Mouse (Mus musculus) cerebellum, adult 18-20 months (tissue): ENCODE results near the gene Isca1.
"Not testable (repeated sequence)": the region's sequence is repeated elsewhere in the genome, so short reads cannot be mapped to it uniquely, and the experiment has no call there.

Experiments
- DNase-seq, 2 experiments: peaks; one replicate each; pipeline ENCODE4 v3.0.0; 2021

Gene Isca1

DNA sequence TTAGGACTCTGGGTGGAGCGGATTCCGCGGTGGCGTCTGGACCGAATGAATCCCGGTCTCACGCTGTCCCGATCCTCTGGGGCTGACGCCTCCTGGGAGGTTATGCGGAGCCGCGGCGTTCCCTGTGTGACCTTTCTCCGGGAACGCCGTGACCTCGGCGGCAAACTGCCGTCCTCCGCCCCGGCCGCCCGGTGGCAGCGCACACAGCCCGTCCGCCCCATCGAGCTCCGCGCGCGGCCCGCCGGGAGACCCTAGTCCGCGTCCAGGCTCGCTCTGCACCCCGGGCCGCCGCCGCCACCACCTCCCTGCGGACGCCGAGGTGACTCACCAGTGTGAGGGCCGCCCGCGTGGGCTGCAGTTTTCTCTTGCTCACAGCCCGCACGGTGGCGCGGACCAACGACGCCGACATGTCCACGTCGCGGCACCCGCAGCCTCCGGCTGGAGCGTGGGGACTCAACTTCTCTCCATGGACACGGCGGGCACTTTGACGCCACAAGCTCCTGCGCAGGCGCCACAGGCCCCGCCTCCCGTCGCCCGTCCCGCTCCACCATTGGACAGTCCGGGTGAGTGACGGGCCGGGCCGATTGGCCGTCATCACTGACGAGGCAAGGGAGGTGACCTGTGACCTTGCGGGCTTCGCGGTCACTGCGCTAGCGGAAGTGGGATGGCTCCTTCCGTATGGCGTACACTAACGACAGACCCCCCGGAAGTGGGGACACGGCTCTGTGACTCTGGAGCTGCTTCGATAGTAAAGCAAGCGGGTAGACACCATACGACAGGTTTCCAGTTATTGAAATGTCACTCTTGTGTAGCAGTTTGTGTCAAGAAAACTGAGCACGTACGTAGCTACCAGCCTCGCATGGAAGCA is at the start of gene Isca1:
Isca1 (minus strand) TSS at position 515 of the 868 bp plus-strand sequence.
- DNase-seq, result peak; percentile 99 to 100

DNA sequence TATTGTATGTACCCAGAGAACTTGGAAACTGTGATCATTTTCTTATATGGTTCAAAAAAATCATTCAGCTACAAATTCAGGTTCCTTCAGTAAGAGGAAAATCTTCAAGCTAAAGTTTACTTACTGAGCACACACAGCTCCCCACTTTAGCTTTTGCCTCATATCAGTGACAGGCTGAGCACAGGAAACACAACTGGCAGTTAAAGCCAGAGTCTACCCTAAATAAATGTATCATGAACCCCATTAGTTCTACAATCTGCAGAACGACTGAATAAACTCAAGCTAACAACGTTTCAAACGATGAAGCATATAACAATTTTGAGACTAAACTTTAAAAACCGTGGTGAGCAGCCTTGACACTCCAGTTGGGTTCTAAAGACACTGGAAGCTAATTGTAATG is 47.7 kb upstream of the Isca1 start:
- DNase-seq, result no peak

DNA sequence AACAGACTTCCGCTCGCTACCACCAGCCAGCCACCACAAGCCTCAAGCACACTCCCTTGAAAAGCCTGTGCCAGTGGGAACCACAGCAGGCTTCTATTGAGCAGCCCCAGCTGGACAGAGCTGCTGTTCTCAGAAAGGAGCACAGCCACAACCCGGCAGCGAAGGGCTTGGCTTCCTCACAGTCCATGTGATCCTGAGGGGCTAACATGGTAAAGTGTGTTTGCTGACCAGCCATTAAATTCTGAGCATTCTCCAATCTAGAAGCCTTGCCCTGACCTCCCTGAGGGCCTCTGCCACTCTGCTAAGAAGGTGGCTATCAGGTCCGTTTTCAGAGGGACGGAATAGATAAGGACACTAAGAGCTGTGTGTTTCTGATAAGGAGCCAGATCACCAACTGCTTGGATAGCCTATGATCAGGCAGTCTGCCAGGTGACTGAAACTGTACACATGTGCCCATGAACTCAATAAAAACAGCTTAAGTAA is 44.5 kb upstream of the Isca1 start:
- DNase-seq, result no peak

DNA sequence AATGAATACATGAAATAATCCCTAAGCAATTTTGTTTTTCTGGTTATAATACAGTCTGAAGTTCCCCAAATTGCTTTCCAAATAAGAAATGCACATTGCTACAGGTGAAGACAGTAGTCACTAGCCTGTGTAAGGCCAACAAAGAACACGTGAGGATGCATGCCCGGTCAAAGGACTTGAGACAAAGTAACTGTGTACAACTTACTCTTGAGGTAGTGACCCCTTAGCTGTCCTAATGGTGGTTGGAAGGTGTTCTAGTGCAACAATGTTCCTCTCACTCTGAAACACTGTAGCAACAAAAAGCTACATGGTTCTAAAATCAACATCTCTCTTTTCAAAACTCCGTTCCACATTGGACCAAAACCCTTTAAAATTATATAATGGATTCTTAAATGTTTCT is 42.0 kb upstream of the Isca1 start:
- DNase-seq, result no peak

DNA sequence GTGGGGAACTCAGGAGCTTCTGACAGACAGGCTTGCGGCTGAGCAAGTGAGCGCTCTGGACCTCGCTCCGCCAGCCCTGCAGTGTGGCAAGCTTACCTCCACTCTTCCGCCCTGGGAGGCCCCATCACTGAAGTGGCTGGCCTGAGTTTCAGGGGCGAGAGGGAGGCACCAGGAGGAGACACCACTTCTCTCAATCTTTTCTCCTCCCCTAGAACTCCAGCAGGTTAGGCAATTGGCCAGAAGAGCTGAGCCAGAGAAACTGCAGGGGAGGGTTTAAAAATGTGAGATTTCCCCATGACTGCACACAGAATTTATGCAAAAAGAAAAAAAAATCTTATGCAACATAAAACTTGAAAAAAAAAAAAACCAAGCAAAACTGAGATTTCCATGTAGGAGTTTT is 31.4 kb upstream of the Isca1 start:
- peak in 1 of 2 experiments; percentile 25 for DNase-seq

DNA sequence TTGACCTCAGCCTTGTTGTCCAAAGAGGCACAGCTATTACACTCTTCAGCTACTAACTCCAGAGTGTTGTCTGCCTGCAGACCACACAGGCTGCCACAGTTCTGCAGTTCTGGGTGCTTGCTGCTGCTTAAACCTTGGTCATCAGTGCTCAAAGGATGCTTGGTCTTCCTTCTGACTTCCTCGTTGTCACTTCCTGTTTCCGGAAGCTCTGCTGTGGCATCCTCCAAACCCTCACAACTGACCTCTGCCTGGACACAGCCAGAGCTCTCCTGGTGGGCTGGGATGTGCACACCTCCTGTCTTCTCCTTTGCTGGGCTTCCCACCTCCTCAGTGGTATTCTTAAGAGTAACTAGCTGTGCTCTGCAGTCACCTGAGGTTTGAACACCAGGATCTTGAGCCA is 30.5 kb upstream of the Isca1 start:
- no peak for DNase-seq

DNA sequence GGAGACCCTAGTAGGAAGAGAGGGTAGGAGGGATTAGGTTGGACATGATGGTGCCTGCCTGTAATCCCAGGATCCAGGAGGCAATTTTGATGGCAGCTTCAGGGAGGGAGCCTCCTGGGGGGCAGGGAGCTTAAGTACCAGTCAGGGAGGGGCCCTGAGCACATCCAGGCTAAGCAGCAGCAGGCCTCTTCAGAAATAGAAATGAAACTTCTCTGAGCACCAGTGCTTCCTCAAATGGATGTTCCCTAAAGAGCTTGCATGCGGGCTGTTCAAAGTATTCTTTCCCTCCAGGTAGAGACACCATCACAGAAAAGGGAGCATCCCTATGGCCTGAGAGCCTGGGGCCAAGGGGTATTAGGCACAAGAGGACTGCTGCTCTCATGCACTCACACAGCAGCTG is 28.7 kb upstream of the Isca1 start:
- no peak for DNase-seq

DNA sequence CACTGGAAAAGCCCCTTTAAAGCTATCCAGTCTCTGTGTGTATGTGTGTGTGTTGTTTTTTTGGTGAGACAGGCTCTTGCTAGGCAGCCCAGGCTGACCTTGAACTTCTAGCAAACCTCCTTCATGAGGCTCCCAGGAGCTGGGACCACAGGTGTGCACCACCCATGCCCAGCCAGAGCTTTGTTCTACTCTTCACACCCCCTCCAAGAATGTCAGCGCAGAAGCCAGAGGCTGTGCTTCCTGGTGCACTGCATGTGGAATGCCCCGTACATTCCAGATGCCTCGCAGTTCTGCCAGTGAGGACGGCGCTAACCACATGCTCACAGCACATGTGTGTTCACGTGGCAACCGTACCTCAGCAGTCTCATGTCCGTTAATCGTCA is 26.8 kb upstream of the Isca1 start:
- no peak for DNase-seq

DNA sequence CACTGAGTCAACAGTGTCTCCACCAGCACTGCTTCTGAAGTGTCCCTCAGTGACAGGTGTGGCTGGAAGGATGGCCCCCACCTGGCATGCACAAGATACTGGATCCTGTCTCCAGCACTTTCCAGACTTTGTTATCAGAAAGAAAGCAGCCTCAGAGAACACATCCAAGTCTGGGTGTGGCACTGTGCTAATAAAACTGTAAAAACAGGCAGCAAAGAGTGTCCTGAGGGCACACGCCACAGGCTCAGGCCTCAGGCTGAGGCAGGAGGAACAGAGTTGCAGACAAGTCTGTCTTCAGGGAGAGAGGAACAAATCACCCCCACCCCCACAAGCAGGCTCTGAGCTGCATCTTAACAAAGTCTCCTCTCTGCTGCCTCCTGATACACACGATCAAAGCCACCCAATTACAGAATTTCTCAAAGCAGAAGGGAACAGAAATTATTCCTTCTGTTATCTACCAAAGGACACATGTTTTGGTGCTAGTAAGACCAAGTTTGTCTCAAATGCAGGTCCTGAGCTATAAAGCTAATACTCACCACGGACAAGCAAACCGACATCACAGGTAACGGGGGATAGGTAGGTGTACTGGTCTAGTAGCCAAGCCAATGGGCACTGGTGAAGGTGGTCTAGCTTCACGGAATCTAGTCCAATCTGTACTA is 26.3 kb upstream of the Isca1 start:
- DNase-seq, result no peak

DNA sequence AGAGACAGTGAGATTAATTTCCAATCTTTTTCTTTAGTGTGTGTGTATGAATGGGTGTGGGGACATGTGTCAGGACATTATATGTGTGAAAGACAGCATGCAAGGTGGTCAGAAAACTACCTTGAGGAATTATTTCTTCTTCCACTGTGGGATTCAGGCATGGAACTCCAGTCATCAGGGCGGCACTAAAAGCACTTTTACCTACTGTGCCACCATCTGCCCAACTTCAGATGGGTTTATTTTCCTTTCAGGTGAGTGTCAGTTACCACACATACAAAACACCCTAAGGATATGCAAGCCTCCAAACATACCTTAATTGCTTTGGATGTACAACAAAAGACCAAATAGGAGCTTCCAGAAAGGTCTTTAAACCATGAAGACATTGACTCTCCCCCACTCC is 25.2 kb upstream of the Isca1 start:
- DNase-seq, result peak; percentile 35 to 40

DNA sequence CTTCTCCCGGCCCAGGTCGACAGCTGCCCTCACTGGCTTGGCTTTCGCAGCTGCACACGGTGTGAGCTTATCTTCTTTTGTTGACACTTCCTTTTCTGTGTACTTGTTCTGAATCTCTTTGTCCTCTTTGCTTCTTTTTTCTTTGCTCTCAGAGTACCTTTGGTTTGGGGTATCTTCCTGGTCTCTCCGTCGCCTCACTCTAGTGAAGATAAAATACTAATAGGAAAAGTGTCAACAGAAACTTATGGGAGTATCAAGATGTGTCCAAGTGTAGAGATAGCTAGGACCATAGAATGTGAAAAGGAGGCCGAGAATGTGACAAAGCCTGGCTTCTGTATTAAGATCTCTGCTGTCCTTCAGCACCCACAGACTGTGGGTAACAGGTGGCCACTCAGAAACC is 12.5 kb upstream of the Isca1 start, which contains the start of gene Gm49354:
Gm49354 (minus strand) TSS at position 101 of the 400 bp plus-strand sequence.
- no peak for DNase-seq

DNA sequence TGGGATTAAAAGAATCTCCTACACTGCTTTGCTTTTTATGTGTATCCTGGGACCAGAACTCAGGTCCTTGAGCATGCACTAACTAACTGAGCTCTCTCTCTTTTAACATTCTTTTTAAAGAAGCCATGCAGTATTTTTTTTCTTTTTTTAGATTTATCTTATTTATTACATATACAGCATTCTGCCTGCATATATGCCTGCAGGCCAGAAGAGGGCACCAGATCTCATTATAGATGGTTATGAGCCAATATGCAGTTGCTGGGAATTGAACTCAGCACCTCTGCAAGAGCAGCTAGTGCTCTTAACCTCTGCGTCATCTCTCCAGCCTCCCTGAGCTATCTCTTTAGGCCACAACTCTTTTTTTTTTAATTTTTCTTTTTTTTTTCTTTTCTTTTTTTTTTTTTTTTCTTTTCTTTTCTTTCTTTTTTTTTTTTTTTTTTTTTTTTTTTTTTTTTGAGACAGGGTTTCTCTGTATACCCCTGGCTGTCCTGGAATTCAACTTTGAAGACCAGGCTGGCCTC is 10.2 kb upstream of the Isca1 start:
- not testable (repeated sequence) for DNase-seq

DNA sequence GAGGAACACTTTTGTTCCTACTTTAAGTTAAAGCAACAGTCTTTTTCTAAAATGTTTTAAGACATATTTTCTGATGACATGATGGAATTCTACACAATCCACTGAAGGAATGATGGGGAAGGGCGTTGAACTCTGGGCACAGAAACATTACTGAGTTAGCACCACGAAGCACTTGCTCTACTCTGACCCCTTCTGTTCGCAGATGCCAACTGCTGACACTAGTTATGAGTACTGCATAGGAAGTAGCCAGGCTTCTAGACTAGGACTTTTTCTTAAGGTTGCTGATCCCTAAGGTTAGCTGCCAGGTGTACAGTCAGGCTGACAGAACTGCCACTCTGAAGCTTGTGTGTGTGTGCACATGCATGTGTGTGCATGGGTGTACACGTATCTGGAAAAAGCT is 9.6 kb upstream of the Isca1 start:
- no peak for DNase-seq

DNA sequence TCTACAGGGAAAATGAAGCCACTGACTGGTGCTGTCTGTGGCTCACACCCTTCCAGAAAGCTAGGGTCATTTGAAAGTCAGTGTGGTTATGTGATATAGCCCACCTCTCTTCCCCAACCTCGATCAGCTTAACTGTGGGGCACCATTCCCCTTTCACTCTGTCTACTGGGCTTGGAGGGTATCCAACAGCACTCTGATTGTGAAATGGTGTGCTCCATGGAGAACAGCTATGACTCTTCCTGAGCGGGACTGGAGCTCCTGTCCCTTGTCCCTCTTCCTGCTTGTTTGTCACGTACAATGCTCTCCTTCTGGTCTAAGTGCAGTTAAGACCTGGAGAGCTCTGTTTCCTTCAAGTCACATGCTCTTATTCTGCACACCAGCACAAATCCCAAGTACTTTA is 5.6 kb upstream of the Isca1 start:
- DNase-seq, result no peak

DNA sequence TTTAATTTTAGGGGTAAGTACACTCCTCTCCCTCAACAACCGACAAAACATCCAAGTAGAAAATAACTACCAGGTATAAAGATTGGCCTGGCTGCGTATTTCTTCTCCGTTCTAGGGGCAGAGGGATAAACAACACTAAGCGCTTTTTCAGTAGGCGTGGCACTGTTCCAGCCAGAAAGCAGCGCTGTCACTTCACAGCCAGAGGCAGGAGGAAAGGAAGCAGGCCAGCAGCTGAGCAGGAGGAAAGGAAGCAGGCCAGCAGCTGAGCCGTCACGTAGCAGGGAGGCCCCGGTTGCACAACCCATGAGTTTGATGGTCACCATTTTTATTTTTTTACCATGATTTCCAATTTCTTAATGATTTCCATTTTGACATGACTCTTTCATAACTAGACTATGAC is 1.6 kb upstream of the Isca1 start:
- DNase-seq, result peak; percentile 45 to 53

DNA sequence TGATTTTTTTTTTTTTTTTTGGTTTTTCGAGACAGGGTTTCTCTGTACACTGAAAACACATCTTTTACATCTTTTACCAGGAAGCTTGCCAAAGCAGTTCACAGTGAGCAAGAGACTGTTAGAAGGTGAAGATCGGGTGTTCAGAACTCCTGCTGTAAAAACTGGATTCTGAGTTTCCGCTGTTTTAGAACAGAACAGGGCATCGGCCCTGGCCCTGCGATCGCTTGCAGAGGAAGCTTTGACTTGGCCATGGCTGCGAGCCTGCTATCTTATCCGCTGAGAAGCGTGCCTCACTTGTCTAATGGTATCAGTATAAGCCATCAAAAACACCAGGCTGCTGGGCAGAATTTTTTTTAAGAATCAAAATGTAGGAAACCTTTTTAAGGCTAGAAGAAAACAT is 1.2 kb upstream of the Isca1 start:
- DNase-seq, result peak in 1 of 2 experiments; percentile 36

DNA sequence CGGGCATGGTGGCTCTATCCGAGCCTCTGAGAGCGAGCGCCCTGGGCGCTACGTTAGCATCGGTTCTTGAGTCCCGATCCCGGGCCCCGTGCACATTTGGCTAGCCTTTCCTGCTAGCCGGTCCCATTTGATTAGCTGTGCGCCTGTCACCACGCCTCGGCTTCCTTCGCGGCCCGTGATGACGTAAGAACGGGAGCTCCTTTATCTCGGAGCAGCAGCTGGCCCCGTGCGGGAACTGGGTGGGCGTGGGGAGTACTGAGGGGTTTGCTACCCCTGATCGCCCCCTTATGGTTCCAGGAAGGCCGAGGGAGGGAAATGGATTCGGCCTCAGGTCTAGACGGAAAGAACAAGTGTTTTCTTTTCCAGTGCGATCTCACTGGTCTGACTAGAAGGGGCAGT is 553 bp upstream of the Isca1 start:
- DNase-seq, result peak; percentile 80 to 83

DNA sequence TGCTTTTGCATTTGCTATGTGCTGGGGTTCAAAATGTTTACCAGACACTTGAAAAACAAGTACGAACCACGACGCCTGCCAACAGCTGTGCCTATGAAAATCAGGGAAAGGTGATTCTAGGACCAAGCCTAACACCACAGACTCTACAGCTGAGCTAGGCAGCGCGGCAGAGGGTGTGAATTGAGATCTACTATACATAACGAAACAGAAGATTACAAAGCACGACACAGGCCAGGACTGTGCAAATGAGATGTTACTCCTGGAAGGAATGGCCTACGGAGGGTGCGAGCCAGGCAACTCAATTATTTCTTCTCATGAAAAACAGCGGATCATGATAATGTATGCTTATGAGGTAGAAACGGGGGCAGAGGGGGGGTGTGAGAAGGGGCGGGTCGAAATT is 1.1 kb downstream of the Isca1 start:
- DNase-seq, result no peak

DNA sequence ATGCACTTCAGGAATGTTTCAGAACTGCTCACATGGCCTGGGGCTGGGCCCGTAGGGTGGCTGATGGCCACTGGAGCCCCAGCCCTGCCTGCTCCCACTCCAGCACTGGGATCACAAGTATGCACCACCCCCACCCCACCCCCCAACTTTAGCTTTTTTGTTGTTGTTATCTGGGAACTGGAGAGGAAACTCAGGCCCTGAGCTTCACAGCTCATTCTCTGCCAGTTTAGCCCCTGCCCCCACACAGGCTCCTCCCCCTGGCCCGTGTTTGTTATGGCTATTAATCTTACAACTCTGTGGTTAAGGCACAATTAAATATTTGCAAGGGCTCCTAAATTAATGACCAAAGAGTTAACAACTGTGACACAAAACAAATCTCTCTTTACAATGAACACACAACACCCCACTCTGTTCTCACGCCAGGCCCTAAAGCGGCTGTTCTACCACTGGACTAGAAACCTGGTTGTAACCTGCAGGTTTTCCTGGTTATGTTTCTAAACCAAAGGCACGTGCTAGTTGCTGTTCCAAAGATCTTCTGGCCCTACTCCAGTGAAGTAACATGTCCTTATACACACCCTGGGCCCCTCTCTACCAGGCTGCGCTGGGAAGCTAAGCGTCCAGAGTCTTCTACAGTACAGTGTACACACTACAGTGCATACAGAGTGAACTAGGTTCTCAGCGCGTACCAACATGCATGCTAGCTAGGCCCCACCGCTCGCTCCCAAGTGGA is 2.7 kb downstream of the Isca1 start:
- DNase-seq, result no peak

DNA sequence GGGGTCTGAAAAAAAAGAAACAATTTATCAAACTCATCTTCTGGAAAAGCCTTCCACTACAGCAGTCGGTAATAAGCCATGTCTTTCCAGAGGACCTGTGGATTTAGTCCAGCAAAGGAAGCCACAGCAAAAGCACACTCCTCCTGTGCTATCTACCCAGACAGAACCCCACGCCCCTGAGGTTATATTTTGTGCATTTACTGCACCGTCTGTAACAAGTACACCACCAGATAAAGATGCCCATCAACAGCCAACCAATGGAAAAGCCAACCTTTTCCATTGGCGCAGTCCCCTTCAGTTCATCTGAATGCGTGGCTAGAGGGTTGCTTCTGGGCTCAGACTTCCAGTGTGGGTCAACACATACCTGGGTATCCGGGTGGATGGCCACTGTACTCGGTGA is 6.8 kb downstream of the Isca1 start:
- no peak for DNase-seq

DNA sequence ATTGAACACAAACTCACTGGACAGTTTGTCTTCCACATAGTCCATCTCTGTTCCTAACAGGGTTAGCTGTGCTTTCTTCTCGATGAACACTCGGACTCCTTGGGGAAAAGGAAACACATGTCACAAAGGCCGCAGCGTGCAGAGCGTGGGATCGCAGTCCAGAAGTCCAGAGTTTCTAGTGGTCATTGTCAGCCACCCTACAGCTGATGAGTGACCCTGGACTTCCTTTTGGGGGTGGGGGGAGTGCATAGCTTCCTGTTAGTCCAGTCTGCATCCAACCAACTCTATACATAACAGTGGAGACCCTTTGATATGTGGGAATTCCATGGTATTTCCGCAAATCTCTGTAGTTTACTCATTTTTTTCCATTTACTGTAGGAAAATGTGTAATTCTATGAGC is 12.7 kb downstream of the Isca1 start:
- no peak for DNase-seq

DNA sequence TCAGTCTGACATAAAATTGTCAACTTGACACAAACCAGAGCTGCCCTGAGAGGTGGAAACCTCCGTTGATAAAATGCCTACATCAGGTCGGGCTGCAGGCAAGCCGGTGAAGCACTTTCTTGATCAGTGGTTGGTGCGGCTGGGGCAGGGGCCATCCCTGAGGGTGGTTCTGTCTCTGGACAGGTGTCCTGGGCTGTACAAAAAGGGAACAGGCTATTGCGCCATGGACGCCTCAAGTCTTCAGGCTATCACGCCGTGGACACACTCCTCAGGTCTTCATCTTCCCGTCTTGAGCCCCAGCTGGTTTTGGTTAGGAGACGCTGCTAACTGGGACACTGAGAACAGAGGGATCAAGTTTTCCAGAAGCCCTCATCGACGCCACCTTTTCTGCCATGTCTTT is 19.3 kb downstream of the Isca1 start:
- no peak for DNase-seq

DNA sequence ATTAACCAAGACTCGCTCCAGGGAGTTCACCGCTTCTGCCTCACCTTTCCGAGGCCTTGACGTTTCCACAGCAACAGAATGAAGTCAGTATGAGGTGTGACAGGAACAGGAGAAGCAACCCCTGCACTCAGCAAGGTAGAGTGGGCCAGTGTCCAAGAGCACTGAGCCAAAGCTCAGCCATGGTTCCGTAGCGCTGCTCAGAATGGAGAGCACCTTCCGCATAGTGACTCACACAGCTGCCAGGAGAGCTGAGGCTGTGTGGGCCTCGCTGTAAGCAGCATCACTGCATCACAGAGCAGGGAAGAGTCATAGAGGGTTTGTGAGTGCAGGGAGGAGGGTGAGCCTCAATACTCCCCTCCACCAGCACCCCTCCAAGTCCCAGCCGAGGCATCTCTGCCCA is 22.9 kb downstream of the Isca1 start, which contains the start of gene 1700014D04Rik:
1700014D04Rik (minus strand) TSS at position 42 of the 400 bp plus-strand sequence.
- no peak for DNase-seq
